Mouse (Mus musculus) mesoderm, embryonic 11.5 days (tissue): ENCODE measurements around the gene Lrfn4.

Source experiments
- DNase-seq: peaks from one replicate; pipeline ENCODE4 v3.0.0-alpha.2; 2012; ENCODE audit warnings: low read depth, low spot score

Gene Lrfn4

DNA sequence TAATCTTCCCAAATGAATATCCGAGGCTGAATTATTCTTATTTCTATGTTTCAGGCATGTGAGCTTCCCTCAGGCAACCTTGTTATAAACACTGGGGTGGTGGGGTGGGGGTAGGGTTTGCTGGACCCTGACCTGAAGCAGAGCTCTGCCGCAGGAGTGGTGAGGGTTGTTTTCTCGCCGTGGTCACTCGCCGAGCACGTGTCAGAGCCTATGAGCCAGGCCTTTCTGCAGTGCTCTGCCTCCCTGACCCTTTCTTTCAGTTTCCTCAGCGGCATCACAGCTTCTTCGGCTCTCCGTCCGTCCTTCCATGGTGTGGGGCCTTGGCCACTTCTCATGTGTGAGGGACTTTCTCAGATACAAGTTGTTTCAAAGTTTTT lies 45.2 kb downstream of the Lrfn4 start:
- DNase-seq, result no peak

DNA sequence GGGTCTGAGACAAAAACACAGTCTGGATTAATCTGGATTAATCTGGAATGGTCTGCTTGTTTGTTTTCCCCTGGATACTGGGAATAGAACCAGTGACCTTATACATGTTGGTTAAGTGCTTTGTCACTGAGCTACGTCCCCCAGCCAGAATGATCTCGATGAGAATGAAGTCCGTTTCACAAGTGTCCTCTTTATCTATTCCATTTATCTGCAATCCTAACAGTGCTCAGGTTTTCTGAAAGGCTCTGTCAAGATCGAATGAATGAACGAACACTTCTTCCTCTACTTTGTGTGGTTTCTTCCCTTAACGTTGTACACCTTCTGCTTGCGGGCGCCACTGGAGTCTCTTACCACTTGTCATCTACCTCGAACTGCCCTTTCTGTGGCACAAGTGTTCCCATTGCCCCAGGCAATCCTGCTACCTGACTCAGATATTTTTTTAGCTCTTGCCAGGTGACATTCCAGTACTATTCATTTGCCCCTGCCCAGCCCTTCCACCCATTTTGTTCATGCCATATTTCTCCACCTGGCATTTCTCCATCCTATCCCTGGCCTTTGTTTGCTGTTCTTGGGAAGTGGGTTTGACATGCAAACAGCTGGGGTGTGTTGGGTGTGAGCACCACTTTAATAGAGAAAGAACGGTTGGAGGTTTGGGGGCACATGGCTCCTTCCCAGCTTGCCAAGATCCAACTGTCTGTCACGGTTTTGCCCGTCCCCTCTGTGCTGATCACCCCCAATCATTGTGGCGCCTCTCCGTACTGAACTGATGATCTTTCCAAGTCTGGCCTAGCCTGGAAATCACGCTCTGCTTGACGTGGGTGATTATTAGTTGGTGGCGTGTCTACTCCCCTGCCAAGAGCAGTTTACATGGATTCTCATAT lies 45.9 kb downstream of the Lrfn4 start:
- DNase-seq, result no peak

DNA sequence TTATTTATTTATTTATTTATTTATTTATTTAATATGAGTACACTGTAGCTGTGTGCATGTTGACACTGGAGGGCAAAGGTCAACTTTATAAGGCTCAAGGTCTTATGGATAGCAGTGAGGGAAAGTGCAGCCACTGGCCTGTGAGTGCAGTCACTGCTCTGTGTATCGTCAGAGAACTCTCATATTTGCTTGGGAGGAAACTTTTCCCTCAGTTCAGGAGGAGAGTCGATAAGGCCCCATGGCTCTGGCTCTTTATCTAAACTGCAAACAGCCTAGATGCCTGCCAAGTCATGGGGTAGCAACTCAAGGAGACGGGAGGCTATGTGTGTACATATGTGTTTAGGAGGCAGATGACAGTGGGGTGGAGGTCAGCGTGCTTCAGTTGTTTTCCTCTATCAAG lies 46.6 kb downstream of the Lrfn4 start:
- DNase-seq, result no peak

DNA sequence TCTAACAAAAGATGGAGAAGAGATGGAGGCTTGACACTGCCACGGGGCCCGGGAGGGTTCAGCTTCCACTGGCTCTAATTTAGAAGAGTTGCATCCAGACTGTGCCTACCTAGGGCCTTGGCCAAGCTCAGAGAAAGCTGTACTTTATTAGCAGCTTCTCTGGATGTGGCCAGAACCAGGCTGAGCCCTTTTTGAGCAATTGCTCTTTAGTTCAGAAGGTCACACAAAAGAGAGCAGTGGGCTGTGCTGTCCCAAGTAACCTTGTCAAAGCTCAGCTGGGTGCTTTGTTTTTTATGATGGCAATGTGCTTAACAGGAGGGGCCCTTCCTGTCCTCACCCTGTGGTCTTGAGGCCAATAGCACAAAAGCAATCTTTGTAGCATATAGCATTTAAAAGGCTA lies 47.8 kb downstream of the Lrfn4 start:
- no peak for DNase-seq

DNA sequence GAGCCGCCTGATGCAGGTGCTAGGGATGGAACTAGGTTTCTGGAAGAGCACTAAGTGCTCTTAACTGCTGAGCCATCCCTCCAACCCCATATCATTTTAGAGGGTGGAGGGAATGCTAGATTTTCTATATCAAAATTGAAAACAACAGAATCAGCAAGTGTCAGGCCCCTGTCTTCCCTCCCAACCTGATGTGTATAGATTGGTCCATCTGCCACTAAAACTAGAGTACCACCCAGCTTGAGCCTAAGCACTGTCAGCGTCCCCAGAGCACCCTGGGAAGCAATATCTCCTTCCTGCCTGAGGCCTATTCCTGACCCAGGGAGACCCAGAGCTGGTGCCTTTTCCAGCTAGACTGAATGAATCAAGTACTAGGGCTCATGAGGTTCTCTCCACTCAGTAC lies 48.6 kb downstream of the Lrfn4 start:
- DNase-seq, result no peak

DNA sequence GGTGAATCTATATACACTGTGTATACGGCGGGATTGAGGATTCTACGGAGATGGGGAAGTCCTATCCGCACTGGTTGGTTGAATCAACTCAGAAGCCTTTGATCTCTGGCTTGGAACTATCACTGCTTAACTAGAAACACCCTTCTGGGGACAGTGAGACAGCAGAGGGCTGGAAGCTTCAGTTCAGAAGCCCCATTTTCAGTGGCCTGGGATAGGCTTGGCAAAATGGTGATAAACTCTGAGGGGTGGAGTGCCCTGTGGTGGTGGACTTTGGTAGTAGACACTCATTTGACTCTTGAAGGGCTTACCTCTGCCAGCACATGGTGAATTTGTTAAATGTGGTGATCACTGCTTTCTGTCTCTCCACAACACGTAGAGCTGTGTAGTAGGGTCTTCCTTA lies 49.8 kb downstream of the Lrfn4 start:
- no peak for DNase-seq
